Mouse (Mus musculus) heart, embryonic 15.5 days (tissue): Measurements from ENCODE around the gene Rnf150. TPM values are rescaled to one million over a fixed set of nuclear protein-coding genes. Genes with fewer than 3 reads are reported as not detected.

Source experiments
- ATAC-seq: fragments of 200-750 bp; cut with Nextera tagmentation; replicated peaks from 2 replicates; pipeline ENCODE4 v1.8.0; 2017; ENCODE audit warnings: low read depth, moderate TSS enrichment; ENCODE audit not compliant: insufficient number of reproducible peaks, insufficient read depth, low FRiP score
- H3K27ac ChIP-seq: fragments of 300-500 bp; sonication (generic); 2 replicates; pipeline ENCODE4 v1.5.1; 2015; ENCODE audit warnings: mild to moderate bottlenecking, inconsistent platforms
- H3K27me3 ChIP-seq: fragments of 300-500 bp; sonication (generic); 2 replicates; pipeline ENCODE4 v1.6.1; 2015; ENCODE audit warnings: inconsistent platforms
- H3K36me3 ChIP-seq: fragments of 300-500 bp; sonication (generic); 2 replicates; pipeline ENCODE4 v1.6.1; 2015; ENCODE audit warnings: mild to moderate bottlenecking, inconsistent platforms
- H3K4me1 ChIP-seq: fragments of 300-500 bp; sonication (generic); replicated peaks from 2 replicates; pipeline ENCODE4 v1.6.1; 2015; ENCODE audit warnings: inconsistent platforms
- H3K4me2 ChIP-seq: fragments of 300-500 bp; sonication (generic); 2 replicates; pipeline ENCODE4 v1.6.1; 2015; ENCODE audit warnings: inconsistent platforms, mild to moderate bottlenecking, moderate library complexity
- H3K4me3 ChIP-seq: fragments of 300-500 bp; sonication (generic); 2 replicates; pipeline ENCODE4 v1.5.1; 2015; ENCODE audit warnings: mild to moderate bottlenecking, inconsistent platforms
- H3K9ac ChIP-seq: fragments of 300-500 bp; sonication (generic); 2 replicates; pipeline ENCODE4 v1.6.1; 2015; ENCODE audit warnings: mild to moderate bottlenecking, inconsistent platforms
- H3K9me3 ChIP-seq: fragments of 300-500 bp; sonication (generic); replicated peaks from 2 replicates; pipeline ENCODE4 v1.6.1; 2016; ENCODE audit warnings: inconsistent platforms
- WGBS: fragments of 180-500 bp; shearing (Covaris S2); methylation state at CpG from one replicate; pipeline ENCODE4 v1.1.7; 2015; ENCODE audit warnings: mixed read lengths; 5-methylcytosine and 5-hydroxymethylcytosine counted together
- polyA plus RNA-seq: library from polyadenylated mRNA; unstranded; fragments of >200 nt; fragmentation: Nextera tagmentation; extraction: Ambion mirVana; gene quantifications from 2 replicates; pipeline ENCODE4 v1.2.1, GENCODE M21; 2015

Rnf150 gene
- polyA plus RNA-seq, 1 experiment from 2014 or later = 0.74 TPM

- Histone ChIP-seq H3K9me3 (no peaks in the 10 kb centered on the region), H3K27me3 (no peaks in the 10 kb centered on the region), H3K4me1 (peaks cover 5% of the 10 kb centered on the region), H3K9ac (no peak overlapping the region), H3K4me3 (no peak overlapping the region), H3K27ac (no peak overlapping the region), H3K4me2 (no peak overlapping the region), H3K36me3 (no peaks in the 10 kb centered on the region)
- 67% methylated on average over 3 of the region's 3 CpGs for WGBS
- no peak for ATAC-seq
Observed at GRCm38 (mm10) chr8:82945867-82946266, 82.7 kb downstream of the Rnf150 start.

DNA sequence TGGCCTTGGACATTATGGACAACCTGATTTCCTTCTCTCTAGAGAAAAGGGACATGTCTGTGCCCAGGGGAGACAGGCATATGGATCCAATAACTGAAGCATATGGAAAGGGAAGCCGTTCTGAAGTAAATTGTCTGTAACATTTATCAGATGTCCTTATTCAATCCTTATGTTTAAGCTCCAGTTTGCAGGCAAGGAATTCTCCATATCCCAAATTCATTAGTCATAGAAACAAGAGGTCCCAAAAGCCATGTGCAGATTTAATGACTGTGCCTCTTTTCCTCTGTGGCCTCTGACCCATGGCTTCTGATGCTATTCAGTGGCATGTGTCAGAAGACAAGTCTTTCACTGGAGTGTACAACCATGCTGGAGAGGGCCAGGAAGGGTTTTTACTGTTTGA lies 83.5 kb downstream of the Rnf150 start:
- H3K27me3 ChIP-seq = no peaks in the 10 kb centered on the region
- 77% methylated on average over 1 of the region's 1 CpGs for WGBS

GRCm38 (mm10) chr8:82955162-82955754 lies 92.1 kb downstream of the Rnf150 start:
- 64% methylated on average over 7 of the region's 7 CpGs for WGBS
- Histone ChIP-seq H3K27ac (no peak overlapping the region), H3K36me3 (no peaks in the 10 kb centered on the region), H3K9ac (no peak overlapping the region), H3K4me3 (no peak overlapping the region), H3K27me3 (no peaks in the 10 kb centered on the region), H3K4me1 (0 out of 2 replicates have a peak, but pooled peaks cover 2% of the 10 kb centered on the region), H3K9me3 (no peaks in the 10 kb centered on the region), H3K4me2 (no peak overlapping the region)
- ATAC-seq = no peak

More for the DNA sequence above, 83.5 kb downstream of the Rnf150 start:
- no peak for ATAC-seq
- H3K4me3 ChIP-seq = no peak overlapping the region
- no peak overlapping the region for H3K4me2 ChIP-seq
- no peaks in the 10 kb centered on the region for H3K36me3 ChIP-seq
- H3K4me1 ChIP-seq = peaks cover 5% of the 10 kb centered on the region
- no peak overlapping the region for H3K27ac ChIP-seq
- H3K9ac ChIP-seq = no peak overlapping the region
- no peaks in the 10 kb centered on the region for H3K9me3 ChIP-seq

GRCm38 (mm10) chr8:82959491-82959890 lies 96.3 kb downstream of the Rnf150 start:
- no peak overlapping the region for H3K9ac ChIP-seq
- H3K4me2 ChIP-seq = no peak overlapping the region
- no peaks in the 10 kb centered on the region for H3K36me3 ChIP-seq
- H3K4me1 ChIP-seq = 0 out of 2 replicates have a peak, but pooled peaks cover 2% of the 10 kb centered on the region
- H3K27ac ChIP-seq = no peak overlapping the region
- H3K27me3 ChIP-seq = no peaks in the 10 kb centered on the region
- 53% methylated on average over 3 of the region's 3 CpGs for WGBS
- no peak overlapping the region for H3K4me3 ChIP-seq
- no peaks in the 10 kb centered on the region for H3K9me3 ChIP-seq
- no peak for ATAC-seq

- Histone ChIP-seq H3K27me3 (no peaks in the 10 kb centered on the region), H3K36me3 (no peaks in the 10 kb centered on the region), H3K4me1 (0 out of 2 replicates have a peak, but pooled peaks cover 2% of the 10 kb centered on the region), H3K9me3 (no peaks in the 10 kb centered on the region), H3K27ac (no peak overlapping the region), H3K9ac (no peak overlapping the region), H3K4me2 (no peak overlapping the region), H3K4me3 (no peak overlapping the region)
- ATAC-seq = no peak
- WGBS = 84% methylated on average over 2 of the region's 2 CpGs
Observed at GRCm38 (mm10) chr8:82959980-82960610, 96.9 kb downstream of the Rnf150 start.

GRCm38 (mm10) chr8:82964537-82964936 lies 101.4 kb downstream of the Rnf150 start:
- ATAC-seq = no peak

DNA sequence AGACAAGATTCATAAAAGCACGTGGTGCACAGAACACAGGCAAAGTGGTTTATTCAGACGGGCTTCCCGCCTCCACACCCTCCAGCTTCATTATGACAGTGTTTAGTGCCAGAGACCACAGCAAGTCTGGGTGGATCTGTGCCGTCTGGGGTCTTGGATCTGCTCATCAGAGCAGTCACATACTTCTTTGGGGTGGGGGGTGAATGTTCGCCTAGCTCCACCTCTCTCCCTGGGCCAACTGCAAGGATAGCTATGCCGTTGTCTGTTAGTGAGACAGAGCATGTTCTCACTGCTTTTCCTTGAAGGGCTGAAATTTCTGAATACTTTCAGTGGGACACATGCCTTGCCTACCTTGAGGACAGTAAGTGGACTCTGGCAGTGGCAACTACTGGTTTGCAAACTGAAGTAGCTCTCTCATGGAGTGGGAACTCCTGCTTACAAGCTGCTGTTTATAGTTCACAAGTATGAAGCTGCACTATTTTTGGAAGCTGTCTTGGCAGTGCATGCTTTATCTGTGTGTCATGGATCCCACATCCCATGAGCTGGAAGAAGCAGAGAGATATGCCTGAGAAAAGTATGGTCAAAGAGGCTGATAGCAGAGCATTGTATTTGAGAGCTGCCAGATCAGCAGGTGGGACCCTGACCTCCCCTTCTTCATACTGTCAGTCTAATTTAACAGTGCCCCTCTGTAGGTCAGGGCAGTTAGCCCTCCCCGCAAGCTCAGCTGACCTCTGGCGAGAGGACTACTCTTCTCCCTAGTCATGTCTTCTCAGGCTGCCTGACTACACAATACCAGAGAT lies 104.9 kb downstream of the Rnf150 start:
- H3K36me3 ChIP-seq = no peaks in the 10 kb centered on the region
- peak; percentile 72 for ATAC-seq
- 48% methylated on average over 8 of the region's 8 CpGs for WGBS
- no peaks in the 10 kb centered on the region for H3K27me3 ChIP-seq
- peak overlapping the region; percentile 26; the same call in 1 of the 2 replicates for H3K4me2 ChIP-seq
- H3K4me3 ChIP-seq = no peak overlapping the region
- no peak overlapping the region for H3K9ac ChIP-seq
- H3K27ac ChIP-seq = peak overlapping the region; percentile 91
- no peaks in the 10 kb centered on the region for H3K9me3 ChIP-seq
- peaks cover 23% of the 10 kb centered on the region for H3K4me1 ChIP-seq

More at GRCm38 (mm10) chr8:82964537-82964936, 101.4 kb downstream of the Rnf150 start:
- Histone ChIP-seq H3K4me1 (peaks cover 15% of the 10 kb centered on the region), H3K4me2 (no peak overlapping the region), H3K4me3 (no peak overlapping the region), H3K27me3 (no peaks in the 10 kb centered on the region), H3K9ac (no peak overlapping the region), H3K27ac (no peak overlapping the region), H3K36me3 (no peaks in the 10 kb centered on the region), H3K9me3 (no peaks in the 10 kb centered on the region)
- WGBS = 62% methylated on average over 2 of the region's 2 CpGs

GRCm38 (mm10) chr8:82969967-82970366 lies 106.8 kb downstream of the Rnf150 start:
- no peaks in the 10 kb centered on the region for H3K27me3 ChIP-seq
- peak; percentile 18; the same call in 1 of the 2 replicates for ATAC-seq
- peak overlapping the region; percentile 68 for H3K27ac ChIP-seq
- no peaks in the 10 kb centered on the region for H3K36me3 ChIP-seq
- no peak overlapping the region for H3K9ac ChIP-seq
- no peak overlapping the region for H3K4me2 ChIP-seq
- WGBS = 34% methylated on average over 3 of the region's 3 CpGs
- peaks cover 25% of the 10 kb centered on the region for H3K4me1 ChIP-seq
- no peak overlapping the region for H3K4me3 ChIP-seq
- H3K9me3 ChIP-seq = no peaks in the 10 kb centered on the region

DNA sequence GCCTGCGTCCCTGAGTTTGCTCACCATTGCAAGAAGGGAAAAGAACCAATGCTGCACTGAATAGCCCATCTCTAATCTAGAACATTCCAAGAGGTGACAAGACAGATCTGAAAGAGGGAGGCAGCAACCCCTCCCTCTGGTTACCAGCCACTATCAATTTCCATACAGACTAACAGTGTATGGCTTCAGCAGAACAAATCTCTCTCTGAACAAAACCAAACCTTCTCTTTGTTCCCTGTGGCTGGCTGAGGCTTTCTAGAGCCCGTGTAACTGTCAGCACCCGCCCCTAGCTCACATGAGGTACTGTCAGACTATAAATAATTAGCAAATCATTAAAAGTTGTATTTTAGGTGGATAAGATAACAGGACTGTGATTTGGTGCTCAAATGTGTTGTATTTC lies 109.7 kb downstream of the Rnf150 start:
- WGBS = 50% methylated on average over 3 of the region's 3 CpGs
- ATAC-seq = no peak
- Histone ChIP-seq H3K36me3 (no peaks in the 10 kb centered on the region), H3K4me1 (peaks cover 19% of the 10 kb centered on the region), H3K9ac (no peak overlapping the region), H3K27me3 (no peaks in the 10 kb centered on the region), H3K27ac (peak overlapping the region; percentile 35; the same call in 1 of the 2 replicates), H3K9me3 (no peaks in the 10 kb centered on the region), H3K4me2 (no peak overlapping the region), H3K4me3 (no peak overlapping the region)

DNA sequence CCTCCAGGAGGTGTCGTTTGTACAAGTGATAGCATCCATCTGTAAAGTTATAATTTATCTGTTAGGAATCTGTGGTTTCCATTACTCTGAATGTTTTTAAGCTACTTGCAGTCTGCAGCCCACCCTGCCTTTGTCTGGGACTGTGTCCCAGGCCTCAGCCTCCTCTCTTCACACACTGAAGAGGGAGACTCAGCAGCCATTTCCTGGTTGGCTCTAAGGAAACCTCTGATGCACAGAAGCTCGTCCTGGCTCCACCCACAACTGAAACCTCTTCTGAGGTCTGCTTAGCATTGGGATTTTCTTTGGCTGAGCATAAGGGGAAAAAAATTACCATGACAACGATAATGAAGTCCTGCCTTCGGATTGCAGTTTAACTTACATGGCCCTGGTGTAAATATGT lies 110.2 kb downstream of the Rnf150 start:
- no peak; the same call in 1 of the 2 replicates for ATAC-seq

GRCm38 (mm10) chr8:82981244-82981855 lies 118.2 kb downstream of the Rnf150 start:
- no peak overlapping the region for H3K9ac ChIP-seq
- ATAC-seq = no peak
- H3K9me3 ChIP-seq = no peaks in the 10 kb centered on the region
- no peak overlapping the region for H3K4me3 ChIP-seq
- 61% methylated on average over 4 of the region's 4 CpGs for WGBS
- no peak overlapping the region for H3K4me2 ChIP-seq
- H3K27me3 ChIP-seq = no peaks in the 10 kb centered on the region
- 0 out of 2 replicates have a peak, but pooled peaks cover 5% of the 10 kb centered on the region for H3K4me1 ChIP-seq
- no peaks in the 10 kb centered on the region for H3K36me3 ChIP-seq
- no peak overlapping the region for H3K27ac ChIP-seq

More for the DNA sequence above, 110.2 kb downstream of the Rnf150 start:
- Histone ChIP-seq H3K4me3 (no peak overlapping the region), H3K36me3 (no peaks in the 10 kb centered on the region), H3K9ac (no peak overlapping the region), H3K4me1 (peaks cover 14% of the 10 kb centered on the region), H3K27me3 (no peaks in the 10 kb centered on the region), H3K4me2 (no peak overlapping the region), H3K9me3 (no peaks in the 10 kb centered on the region), H3K27ac (0 out of 2 replicates have a peak overlapping the region, but pooled peaks have one; percentile 35)
- WGBS = 46% methylated on average over 4 of the region's 4 CpGs
